Mouse (Mus musculus) megakaryocyte, embryonic 14.5 days (primary cell): ENCODE measurements at regions not wholly inside any gene's neighbourhood (a gene's known extent, or its start where the extent isn't known, plus 50 kb on each side); places are given as distances from the start of the nearest gene placed in this dataset.

Experiments used
- FLI1 ChIP-seq: IDR thresholded peaks from 2 replicates; pipeline ENCODE4 v1.6.1; 2012; ENCODE audit warnings: low read length, inconsistent platforms, mixed read lengths
- GATA1 ChIP-seq: IDR thresholded peaks from 3 replicates; pipeline ENCODE4 v1.6.1; 2012; ENCODE audit warnings: mixed read lengths, low read length, inconsistent platforms, borderline replicate concordance

GRCm38 (mm10) chr11:71897551-71897950, 139.8 kb downstream of the Aipl1 start:
- TF ChIP-seq GATA1: no peak
- TF ChIP-seq FLI1: no peak
